Mouse (Mus musculus): ENCODE measurements at regions not wholly inside any gene's neighbourhood (a gene's known extent, or its start where the extent isn't known, plus 50 kb on each side); places are given as distances from the start of the nearest gene placed in this dataset.
A peak's percentile ranks its signal among the peaks of the same experiment; 100 is the strongest.

GRCm38 (mm10) chr5:83890619-83891185 lies 526.5 kb downstream of the Epha5 start:
- DNase-seq = no peak

GRCm38 (mm10) chr5:83872052-83872451 lies 517.1 kb upstream of the Tecrl start:
- DNase-seq = no peak

GRCm38 (mm10) chr5:83868359-83868758 lies 513.4 kb upstream of the Tecrl start:
- DNase-seq = no peak

- DNase-seq = no peak
These were observed 506.7 kb upstream of the Tecrl start for GRCm38 (mm10) chr5:83861674-83862073.

GRCm38 (mm10) chr5:83852022-83852421 lies 497.0 kb upstream of the Tecrl start:
- no peak for DNase-seq

GRCm38 (mm10) chr5:83826561-83826960 lies 471.6 kb upstream of the Tecrl start:
- DNase-seq = no peak

GRCm38 (mm10) chr5:83824838-83825466 lies 470.0 kb upstream of the Tecrl start:
- no peak for DNase-seq

- DNase-seq = no peak
These were observed 456.3 kb upstream of the Tecrl start for GRCm38 (mm10) chr5:83811309-83811708.

- DNase-seq = no peak
These were observed 445.0 kb upstream of the Tecrl start for GRCm38 (mm10) chr5:83800028-83800427.

GRCm38 (mm10) chr5:83780419-83780818 lies 425.4 kb upstream of the Tecrl start:
- DNase-seq = no peak

GRCm38 (mm10) chr5:83778310-83778972 lies 423.4 kb upstream of the Tecrl start:
- DNase-seq = peak in 1 of 2 experiments; percentile 6

- DNase-seq = no peak
These were observed 386.9 kb upstream of the Tecrl start for GRCm38 (mm10) chr5:83741913-83742312.

- no peak for DNase-seq
These were observed 340.4 kb upstream of the Tecrl start for GRCm38 (mm10) chr5:83695383-83695782.

- DNase-seq = no peak
These were observed 337.3 kb upstream of the Tecrl start for GRCm38 (mm10) chr5:83692286-83692685.

GRCm38 (mm10) chr5:83678373-83678772 lies 323.4 kb upstream of the Tecrl start:
- DNase-seq = no peak

GRCm38 (mm10) chr5:83659091-83659490 lies 304.1 kb upstream of the Tecrl start:
- no peak for DNase-seq

GRCm38 (mm10) chr5:83651329-83651728 lies 296.3 kb upstream of the Tecrl start:
- DNase-seq = no peak

- no peak for DNase-seq
These were observed 267.8 kb upstream of the Tecrl start for GRCm38 (mm10) chr5:83622612-83623374.

- DNase-seq = no peak
These were observed 255.8 kb upstream of the Tecrl start for GRCm38 (mm10) chr5:83610777-83611176.

GRCm38 (mm10) chr5:83593289-83593610 lies 238.3 kb upstream of the Tecrl start:
- no peak for DNase-seq

- DNase-seq = no peak
These were observed 237.7 kb upstream of the Tecrl start for GRCm38 (mm10) chr5:83592587-83593288.

All from cerebellum, adult 18-20 months (tissue).